Mouse (Mus musculus) limb, embryonic 14.5 days (tissue): ENCODE measurements around the gene Dusp27. TPM values are rescaled to one million over a fixed set of nuclear protein-coding genes. Genes with fewer than 3 reads are reported as not detected.

ENCODE experiments used
- ATAC-seq: fragments of 200-750 bp; cut with Nextera tagmentation; 2 replicates; pipeline ENCODE4 v1.8.0; 2017; ENCODE audit warnings: low read depth, moderate number of reproducible peaks, moderate TSS enrichment; ENCODE audit not compliant: low FRiP score
- DNase-seq: peaks from one replicate; pipeline ENCODE4 v3.0.0-alpha.2; 2015; ENCODE audit warnings: low spot score
- H3K27ac ChIP-seq: fragments of 300-500 bp; sonication (generic); replicated peaks from 2 replicates; pipeline ENCODE4 v1.5.1; 2014; ENCODE audit warnings: low read depth, mild to moderate bottlenecking, low read length, moderate library complexity, mixed read lengths
- H3K27me3 ChIP-seq: fragments of 300-500 bp; sonication (generic); 2 replicates; pipeline ENCODE4 v1.6.1; 2014; ENCODE audit warnings: low read length, mixed read lengths; ENCODE audit not compliant: control insufficient read depth, insufficient read depth
- H3K36me3 ChIP-seq: fragments of 300-500 bp; sonication (generic); 2 replicates; pipeline ENCODE4 v1.6.1; 2014; ENCODE audit warnings: mild to moderate bottlenecking, low read length, moderate library complexity, mixed read lengths; ENCODE audit not compliant: control insufficient read depth, insufficient read depth
- H3K4me1 ChIP-seq: fragments of 300-500 bp; sonication (generic); 2 replicates; pipeline ENCODE4 v1.6.1; 2014; ENCODE audit warnings: antibody characterized with exemption, low read length, mixed read lengths; ENCODE audit not compliant: control insufficient read depth, insufficient read depth
- H3K4me2 ChIP-seq: fragments of 300-500 bp; sonication (generic); replicated peaks from 2 replicates; pipeline ENCODE4 v1.6.1; 2014; ENCODE audit warnings: low read depth, mild to moderate bottlenecking, low read length, moderate library complexity; ENCODE audit not compliant: severe bottlenecking
- H3K4me3 ChIP-seq: fragments of 300-500 bp; sonication (generic); replicated peaks from 2 replicates; pipeline ENCODE4 v1.5.1; 2014; ENCODE audit warnings: low read length
- H3K9ac ChIP-seq: fragments of 300-500 bp; sonication (generic); 2 replicates; pipeline ENCODE4 v1.6.1; 2014; ENCODE audit warnings: mild to moderate bottlenecking, low read depth, low read length, moderate library complexity; ENCODE audit not compliant: severe bottlenecking
- H3K9me3 ChIP-seq: fragments of 300-500 bp; sonication (generic); 2 replicates; pipeline ENCODE4 v1.6.1; 2016; ENCODE audit warnings: low read length; ENCODE audit not compliant: control insufficient read depth
- POLR2A ChIP-seq: fragments of 200-500 bp; IDR thresholded peaks from 2 replicates; pipeline ENCODE4 v1.8.0; 2012; ENCODE audit warnings: inconsistent platforms, mild to moderate bottlenecking, moderate library complexity, borderline replicate concordance; ENCODE audit not compliant: insufficient read depth, insufficient read length; ENCODE audit errors: extremely low read depth
- WGBS: fragments of 180-500 bp; shearing (Covaris S2); extraction: QIAGEN DNeasy Blood & Tissue Kit; methylation state at CpG from one replicate; pipeline ENCODE4 v1.1.7; 2014; 5-methylcytosine and 5-hydroxymethylcytosine counted together
- polyA plus RNA-seq, 2 experiments: library from polyadenylated mRNA; depleted of rRNA in 1 of 2; stranded (reverse) in 1 of 2; unstranded in 1 of 2; fragments of >200 nt; fragmentation: Nextera tagmentation in 1 of 2; extraction: Ambion mirVana in 1 of 2; gene quantifications; 2 replicates each; pipeline versions ENCODE4 v1.2.1 to v1.2.3; 2012 to 2014

Gene Dusp27
- polyA plus RNA-seq, 2 experiments: 3.6 to 6.4 TPM

- peak overlapping the region; percentile 44 for H3K9ac ChIP-seq
- H3K27me3 ChIP-seq: peaks cover 6% of the 10 kb centered on the region; the same call in 1 of the 2 replicates
- no peaks in the 10 kb centered on the region for H3K9me3 ChIP-seq
- 0 out of 2 replicates have a peak overlapping the region, but pooled peaks have one; percentile 5 for H3K27ac ChIP-seq
- TF ChIP-seq POLR2A: no peak
- no peak for ATAC-seq
- peak; percentile 59 for DNase-seq
- H3K4me1 ChIP-seq: peaks cover 31% of the 10 kb centered on the region
- H3K4me2 ChIP-seq: peak overlapping the region; percentile 91
- H3K36me3 ChIP-seq: no peaks in the 10 kb centered on the region
- peak overlapping the region; percentile 41 for H3K4me3 ChIP-seq
- under 1% methylated on average over 22 of the region's 23 CpGs for WGBS
These were observed 79.4 kb downstream of the Dusp27 start for GRCm38 (mm10) chr1:166048230-166048911.

Other genes with a start within 250 kb of the Dusp27 start
- 7.3 and 9.9 TPM in 2 replicates for gene Pou2f1, start 125.2 kb downstream of the Dusp27 start, polyA plus RNA-seq (2012; rRNA removed)
- gene Pou2f1, start 125.2 kb downstream of the Dusp27 start, polyA plus RNA-seq (2014; fragmentation: Nextera tagmentation; extraction: Ambion mirVana): 15.7 and 16.4 TPM in 2 replicates
- gene Gpa33, start 2.3 kb upstream of the Dusp27 start, polyA plus RNA-seq (2012; rRNA removed): 0.96 and 1.2 TPM in 2 replicates
- 1.1 and 1.2 TPM in 2 replicates for gene Gpa33, start 2.3 kb upstream of the Dusp27 start, polyA plus RNA-seq (2014; fragmentation: Nextera tagmentation; extraction: Ambion mirVana)
- 0.04 and 0.08 TPM in 2 replicates for gene Mael, start 110.8 kb upstream of the Dusp27 start, polyA plus RNA-seq (2012; rRNA removed)
- not detected in 2 replicates for gene Mael, start 110.8 kb upstream of the Dusp27 start, polyA plus RNA-seq (2014; fragmentation: Nextera tagmentation; extraction: Ambion mirVana)
- gene Ildr2, start 126.2 kb upstream of the Dusp27 start, polyA plus RNA-seq (2012; rRNA removed): 0.20 and 0.31 TPM in 2 replicates
- gene Ildr2, start 126.2 kb upstream of the Dusp27 start, polyA plus RNA-seq (2014; fragmentation: Nextera tagmentation; extraction: Ambion mirVana): 0.33 and 0.40 TPM in 2 replicates